ENCODE assay signal across 10 mouse cellular contexts in genomic region chr11:100617480-100617879, GRCm38 (mm10). TPM values are rescaled to one million over a fixed set of nuclear protein-coding genes. Genes with fewer than 3 reads are reported as not detected.
DNase-seq lines count a peak whose midpoint lies in the region; ATAC-seq and TF ChIP-seq lines count a peak whose summit lies in the region.
"Had no signal": no experiment of that assay in that cellular context is flagged by ENCODE, and none has a peak within 500 bp of the region (broad histone marks: within the 10 kb centered on the region; RNA-seq: fewer than 3 reads in every experiment).

No protein-coding gene starts in this region.

- 94% methylated on average over 4 of the region's 4 CpGs for WGBS in hindbrain, embryonic 10.5 days
- WGBS in hindbrain, embryonic 11.5 days: 89% methylated on average over 4 of the region's 4 CpGs
- 86% methylated on average over 4 of the region's 4 CpGs for WGBS in forebrain, postnatal 0 days
- 94% methylated on average over 4 of the region's 4 CpGs for WGBS in midbrain, embryonic 14.5 days

- peak overlapping the region; percentile 85; the same call in 1 of the 2 replicates for H3K4me3 ChIP-seq in hindbrain, embryonic 10.5 days
- no peak overlapping the region for H3K4me3 ChIP-seq in hindbrain, embryonic 11.5 days (ENCODE audit: low read depth, low read length)
- no peak overlapping the region for H3K4me3 ChIP-seq in forebrain, postnatal 0 days (ENCODE audit: low read depth, low read length)
- H3K4me3 ChIP-seq in midbrain, embryonic 14.5 days (replicated peaks; ENCODE audit: low read depth, low read length): peak overlapping the region; percentile 90; the same call in 1 of the 2 replicates

- no peak overlapping the region for H3K27ac ChIP-seq in hindbrain, embryonic 10.5 days
- no peak overlapping the region for H3K27ac ChIP-seq in hindbrain, embryonic 11.5 days (ENCODE audit: low read depth, low read length)
- no peak overlapping the region for H3K27ac ChIP-seq in forebrain, postnatal 0 days (ENCODE audit: low read depth, low read length)
- H3K27ac ChIP-seq in midbrain, embryonic 14.5 days (replicated peaks; ENCODE audit: low read depth, low read length): no peak overlapping the region

- no peak overlapping the region for H3K9ac ChIP-seq in hindbrain, embryonic 11.5 days (ENCODE audit: low read depth, low read length)
- no peak overlapping the region for H3K9ac ChIP-seq in forebrain, postnatal 0 days
- no peak overlapping the region; the same call in 1 of the 2 replicates for H3K9ac ChIP-seq in midbrain, embryonic 14.5 days (replicated peaks; ENCODE audit: low read length)

- TF ChIP-seq CTCF in forebrain, postnatal 0 days (IDR thresholded peaks at IDR 0.05; ENCODE audit: low read depth): no peak

- peaks cover 21% of the 10 kb centered on the region for H3K36me3 ChIP-seq in hindbrain, embryonic 10.5 days
- no peaks in the 10 kb centered on the region for H3K36me3 ChIP-seq in hindbrain, embryonic 11.5 days (ENCODE audit: control insufficient read depth, insufficient read depth, low read length)
- H3K36me3 ChIP-seq in forebrain, postnatal 0 days (ENCODE audit: insufficient read depth): no peaks in the 10 kb centered on the region
- H3K36me3 ChIP-seq in midbrain, embryonic 14.5 days (ENCODE audit: control insufficient read depth, insufficient read depth, low read length): no peaks in the 10 kb centered on the region

- DNase-seq in hindbrain, embryonic 10.5 days (ENCODE audit: low spot score): no peak
- DNase-seq in hindbrain, embryonic 11.5 days (ENCODE audit: low spot score): no peak
- peak; percentile 51 for DNase-seq in R1 (ENCODE audit: low read depth, low spot score)
- DNase-seq in forebrain, postnatal 0 days: no peak
- DNase-seq in midbrain, embryonic 14.5 days: no peak
- no peak for DNase-seq in right cerebral cortex, adult 2 months (ENCODE audit: low spot score in 2 of 2)
- no peak for DNase-seq in retina, postnatal 1 day
- DNase-seq: cerebellum, postnatal 25 days; gastrocnemius, postnatal 14 days had no signal

- no peaks in the 10 kb centered on the region for H3K27me3 ChIP-seq in hindbrain, embryonic 10.5 days (ENCODE audit: insufficient read depth, poor library complexity, severe bottlenecking)
- no peaks in the 10 kb centered on the region for H3K27me3 ChIP-seq in hindbrain, embryonic 11.5 days (ENCODE audit: control insufficient read depth, insufficient read depth, low read length)
- no peaks in the 10 kb centered on the region for H3K27me3 ChIP-seq in forebrain, postnatal 0 days (ENCODE audit: insufficient read depth, low read length)
- H3K27me3 ChIP-seq in midbrain, embryonic 14.5 days (ENCODE audit: control insufficient read depth, insufficient read depth, low read length): no peaks in the 10 kb centered on the region

- no peak overlapping the region for H3K4me2 ChIP-seq in hindbrain, embryonic 11.5 days (replicated peaks; ENCODE audit: low read depth, low read length)
- H3K4me2 ChIP-seq in forebrain, postnatal 0 days (ENCODE audit: low read depth): peak overlapping the region; percentile 73; the same call in 1 of the 2 replicates
- peak overlapping the region; percentile 83 for H3K4me2 ChIP-seq in midbrain, embryonic 14.5 days (ENCODE audit: low read length)

- no peaks in the 10 kb centered on the region for H3K9me3 ChIP-seq in hindbrain, embryonic 10.5 days
- no peaks in the 10 kb centered on the region for H3K9me3 ChIP-seq in hindbrain, embryonic 11.5 days (ENCODE audit: control insufficient read depth, low read length)
- no peaks in the 10 kb centered on the region for H3K9me3 ChIP-seq in forebrain, postnatal 0 days (ENCODE audit: low read length)
- no peaks in the 10 kb centered on the region for H3K9me3 ChIP-seq in midbrain, embryonic 14.5 days (ENCODE audit: control insufficient read depth, low read length)

- H3K4me1 ChIP-seq in hindbrain, embryonic 10.5 days (replicated peaks): peaks cover 25% of the 10 kb centered on the region
- 0 out of 2 replicates have a peak, but pooled peaks cover 2% of the 10 kb centered on the region for H3K4me1 ChIP-seq in hindbrain, embryonic 11.5 days (replicated peaks; ENCODE audit: control insufficient read depth, insufficient read depth, low read length)
- H3K4me1 ChIP-seq in forebrain, postnatal 0 days (ENCODE audit: insufficient read depth): peaks cover 16% of the 10 kb centered on the region
- H3K4me1 ChIP-seq in midbrain, embryonic 14.5 days (ENCODE audit: control insufficient read depth, insufficient read depth, low read length): peaks cover 18% of the 10 kb centered on the region

- no peak for ATAC-seq in hindbrain, embryonic 11.5 days (ENCODE audit: low FRiP score)
- no peak for ATAC-seq in forebrain, postnatal 0 days
- ATAC-seq in midbrain, embryonic 14.5 days (ENCODE audit: low FRiP score, low TSS enrichment): no peak
- no peak for ATAC-seq in megakaryocyte-erythroid progenitor cell, adult 5-6 weeks (replicated peaks; ENCODE audit: low FRiP score, low TSS enrichment, poor library complexity, severe bottlenecking)

RNA-seq across cellular contexts. Expression of gene Nkiras2, which starts 1.6 kb away (rescaled TPM):
- 95.9 and 119 TPM in 2 replicates for polyA plus RNA-seq in hindbrain, embryonic 10.5 days (2016; fragmentation: Nextera tagmentation; extraction: Ambion mirVana)
- 108 and 109 TPM in 2 replicates for polyA plus RNA-seq in hindbrain, embryonic 11.5 days (2014; fragmentation: Nextera tagmentation; extraction: Ambion mirVana)
- total RNA-seq in forebrain, postnatal 0 days (2014; rRNA removed): 83.0 and 100 TPM in 2 replicates
- 81.1 and 81.4 TPM in 2 replicates for polyA plus RNA-seq in forebrain, postnatal 0 days (2015; fragmentation: Nextera tagmentation; extraction: Ambion mirVana)
- 125 and 129 TPM in 2 replicates for polyA plus RNA-seq in midbrain, embryonic 14.5 days (2014; fragmentation: Nextera tagmentation; extraction: Ambion mirVana)
- total RNA-seq in megakaryocyte-erythroid progenitor cell, adult 5-6 weeks (2014; fragmentation: Nextera tagmentation): 14.2 and 14.9 TPM in 2 replicates
- total RNA-seq in megakaryocyte-erythroid progenitor cell, adult 5-6 weeks (2017): 4.2 and 11.2 TPM in 2 replicates

RNA-seq across cellular contexts. Expression of gene Dnajc7, which starts 2.5 kb away (rescaled TPM):
- polyA plus RNA-seq in hindbrain, embryonic 10.5 days (2016; fragmentation: Nextera tagmentation; extraction: Ambion mirVana): 219 and 260 TPM in 2 replicates
- polyA plus RNA-seq in hindbrain, embryonic 11.5 days (2014; fragmentation: Nextera tagmentation; extraction: Ambion mirVana): 95.3 and 105 TPM in 2 replicates
- total RNA-seq in forebrain, postnatal 0 days (2014; rRNA removed): 104 and 111 TPM in 2 replicates
- polyA plus RNA-seq in forebrain, postnatal 0 days (2015; fragmentation: Nextera tagmentation; extraction: Ambion mirVana): 232 and 248 TPM in 2 replicates
- polyA plus RNA-seq in midbrain, embryonic 14.5 days (2014; fragmentation: Nextera tagmentation; extraction: Ambion mirVana): 93.7 and 108 TPM in 2 replicates
- total RNA-seq in megakaryocyte-erythroid progenitor cell, adult 5-6 weeks (2014; fragmentation: Nextera tagmentation): 133 and 176 TPM in 2 replicates
- 139 and 147 TPM in 2 replicates for total RNA-seq in megakaryocyte-erythroid progenitor cell, adult 5-6 weeks (2017)

RNA-seq across cellular contexts. Expression of gene Cnp, which starts 42.8 kb away (rescaled TPM):
- 22.7 and 27.3 TPM in 2 replicates for polyA plus RNA-seq in hindbrain, embryonic 10.5 days (2016; fragmentation: Nextera tagmentation; extraction: Ambion mirVana)
- polyA plus RNA-seq in hindbrain, embryonic 11.5 days (2014; fragmentation: Nextera tagmentation; extraction: Ambion mirVana): 17.4 and 17.8 TPM in 2 replicates
- total RNA-seq in forebrain, postnatal 0 days (2014; rRNA removed): 37.3 and 41.5 TPM in 2 replicates
- polyA plus RNA-seq in forebrain, postnatal 0 days (2015; fragmentation: Nextera tagmentation; extraction: Ambion mirVana): 44.8 and 56.2 TPM in 2 replicates
- 24.8 and 28.7 TPM in 2 replicates for polyA plus RNA-seq in midbrain, embryonic 14.5 days (2014; fragmentation: Nextera tagmentation; extraction: Ambion mirVana)
- 57.0 and 60.8 TPM in 2 replicates for total RNA-seq in megakaryocyte-erythroid progenitor cell, adult 5-6 weeks (2014; fragmentation: Nextera tagmentation)
- total RNA-seq in megakaryocyte-erythroid progenitor cell, adult 5-6 weeks (2017): 26.7 and 44.2 TPM in 2 replicates

Comparison
In these comparisons a context has a peak if more than half of its experiments do, and no peak if none do; other contexts are left out.
1. H3K4me3 ChIP-seq: peak in hindbrain, embryonic 10.5 days (single experiment) and midbrain, embryonic 14.5 days (single experiment); none in hindbrain, embryonic 11.5 days (single experiment) and forebrain, postnatal 0 days (single experiment).